Mouse (Mus musculus): ENCODE measurements around the gene Ggnbp2. TPM values are rescaled to one million over a fixed set of nuclear protein-coding genes. Genes with fewer than 3 reads are reported as not detected.

Gene Ggnbp2
- polyA plus RNA-seq, 3 experiments from 2014 or later: 106 to 124 (median 111) TPM

DNA sequence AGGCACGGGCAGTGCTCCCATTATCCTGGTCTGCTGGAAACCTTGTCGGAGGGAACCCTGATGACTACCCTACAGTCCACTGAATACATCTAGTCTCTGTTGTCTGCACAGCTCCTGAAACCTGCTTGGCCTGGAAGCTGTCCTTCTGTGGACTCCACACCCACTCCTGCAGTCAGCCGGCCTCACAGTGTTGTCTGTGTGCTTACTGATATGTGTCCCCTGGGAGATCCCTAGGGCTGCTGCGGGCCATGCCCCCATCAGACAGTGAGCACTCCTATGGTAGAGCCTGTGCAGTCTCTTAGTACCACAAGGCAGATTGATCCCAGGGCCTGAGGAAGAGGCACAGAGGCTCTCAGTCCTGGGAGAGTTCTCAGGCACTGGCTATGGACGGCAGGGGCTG lies 48.1 kb downstream of the Ggnbp2 start:
- no peak for ATAC-seq

DNA sequence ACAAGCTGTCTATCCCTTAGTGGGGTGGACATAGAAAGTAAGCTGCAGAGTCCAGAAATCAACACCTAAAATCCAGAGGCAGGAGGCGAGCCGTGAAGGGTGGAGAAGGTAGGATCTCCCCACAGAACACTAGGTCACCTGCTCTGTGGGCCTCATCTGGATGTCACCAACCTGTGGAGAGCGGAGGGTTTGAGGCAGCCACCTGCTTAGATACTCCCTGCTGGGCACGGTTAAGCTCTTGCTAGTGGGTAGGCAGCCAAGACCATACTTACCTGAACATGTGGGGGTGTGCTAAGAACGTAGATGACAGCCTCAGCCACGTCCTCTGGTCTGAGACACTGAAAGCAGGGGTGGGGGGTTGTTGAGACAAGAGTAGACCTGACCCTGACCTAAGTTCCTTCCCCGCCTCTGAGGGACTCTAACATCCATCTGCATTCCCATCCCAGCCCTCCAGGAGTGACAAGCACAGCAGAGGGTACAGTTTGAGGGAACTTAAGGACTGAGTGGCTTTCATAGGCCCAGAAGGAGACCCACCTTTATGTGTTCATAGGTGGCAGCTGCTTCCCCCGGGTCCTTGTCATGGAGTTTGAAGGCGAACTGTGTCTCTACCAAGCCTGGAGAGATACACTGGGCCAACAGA lies 49.4 kb downstream of the Ggnbp2 start:
- no peak for ATAC-seq

DNA sequence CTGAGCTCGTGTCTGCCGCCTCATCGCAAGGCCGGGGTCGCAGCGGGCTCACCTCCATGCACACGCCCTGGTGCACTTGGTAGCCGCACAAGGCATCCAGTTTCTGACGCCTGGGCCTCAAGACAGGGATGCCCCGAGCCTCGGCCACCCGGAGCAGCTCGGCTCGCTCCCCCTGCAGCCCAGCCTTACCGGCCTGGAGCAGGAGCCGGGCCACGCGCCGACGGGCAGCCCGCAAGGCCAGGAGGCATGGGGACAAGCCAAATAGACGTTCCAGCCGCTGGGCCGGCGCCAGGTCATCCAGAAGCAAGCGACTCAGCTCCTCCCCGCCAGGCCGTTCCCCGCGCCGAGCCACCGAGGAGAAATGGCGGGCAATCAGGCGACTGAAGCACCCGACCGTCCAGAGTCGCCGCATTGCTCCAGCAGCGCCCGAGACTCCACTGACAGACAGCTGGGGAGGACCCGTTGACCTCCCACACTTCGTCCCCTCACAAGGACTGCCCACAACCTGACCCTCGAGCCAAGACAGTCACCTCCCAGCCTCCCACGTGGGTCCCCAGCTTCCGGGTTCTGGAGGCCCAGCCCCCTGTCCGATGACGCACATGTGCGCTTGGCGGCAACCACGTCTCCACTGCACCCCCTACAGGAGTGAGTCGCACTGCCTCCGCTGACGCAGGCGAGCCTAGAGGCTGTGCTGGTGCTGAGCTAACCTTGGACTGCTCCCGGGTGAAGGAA lies 51.5 kb downstream of the Ggnbp2 start, which contains the start of gene Mrm1:
Gene Mrm1 (minus strand): TSS at position 555 of the 732 bp plus-strand sequence.
- peak; percentile 86 for ATAC-seq

DNA sequence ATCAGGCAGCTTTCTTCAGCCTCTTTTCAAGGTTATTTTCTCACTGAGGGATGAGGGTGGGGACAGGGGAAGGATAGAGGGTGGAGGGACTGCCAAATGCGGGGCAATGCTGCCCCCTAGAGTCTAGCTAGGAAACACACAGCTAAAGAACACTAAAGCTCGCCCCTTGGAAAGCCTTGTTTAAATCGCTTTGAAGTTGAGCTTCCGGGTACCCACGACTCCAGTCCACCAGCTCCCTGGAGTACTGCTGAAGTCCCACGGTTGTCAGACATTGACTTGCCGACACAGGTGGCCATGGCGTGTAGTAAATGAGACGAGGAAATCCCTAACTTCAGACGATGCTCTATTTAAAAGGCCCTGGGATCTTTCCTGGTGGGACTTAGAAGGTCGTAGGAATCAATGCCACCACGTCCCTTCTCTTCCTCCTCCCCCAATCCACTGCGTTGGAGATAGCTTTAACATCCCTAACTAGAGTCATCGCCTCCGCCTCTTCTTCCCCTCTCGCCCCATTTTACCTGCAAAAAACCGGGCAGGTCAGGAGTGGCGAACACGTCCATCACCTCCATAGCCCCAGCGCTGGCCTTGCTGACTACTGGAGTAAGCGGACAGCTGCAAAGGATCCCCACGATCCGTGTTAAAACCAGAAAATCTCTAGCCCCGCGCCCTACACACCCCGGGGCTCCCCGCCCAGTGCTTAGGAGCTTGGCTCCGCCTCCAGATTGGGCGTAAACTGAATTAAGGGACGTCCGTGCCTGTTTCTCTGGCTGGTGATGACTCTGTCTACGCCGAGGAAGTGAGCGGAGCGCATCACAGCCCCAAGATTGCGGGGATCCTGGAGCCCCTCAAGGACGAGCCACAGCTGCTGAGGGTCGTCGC lies 52.3 kb downstream of the Ggnbp2 start:
- ATAC-seq: peak; percentile 78

DNA sequence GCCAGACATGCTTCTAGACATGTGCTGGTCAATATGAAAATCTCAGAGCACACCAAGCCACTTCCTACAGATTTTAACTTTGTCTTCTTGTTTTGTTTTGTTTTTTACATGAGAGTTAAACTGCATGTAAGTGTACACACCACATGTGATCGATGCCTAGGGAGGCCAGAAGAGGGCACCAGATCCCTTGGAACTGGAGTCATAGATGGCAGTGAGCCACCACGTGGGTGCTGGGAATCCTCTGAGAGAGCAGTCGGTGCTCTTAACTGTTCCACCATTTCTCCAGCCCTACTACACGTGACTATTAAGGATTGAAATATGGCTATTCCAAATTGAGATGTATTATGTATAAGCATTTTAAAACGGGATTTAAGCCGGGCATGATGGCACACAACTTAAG lies 53.3 kb downstream of the Ggnbp2 start:
- no peak for ATAC-seq

DNA sequence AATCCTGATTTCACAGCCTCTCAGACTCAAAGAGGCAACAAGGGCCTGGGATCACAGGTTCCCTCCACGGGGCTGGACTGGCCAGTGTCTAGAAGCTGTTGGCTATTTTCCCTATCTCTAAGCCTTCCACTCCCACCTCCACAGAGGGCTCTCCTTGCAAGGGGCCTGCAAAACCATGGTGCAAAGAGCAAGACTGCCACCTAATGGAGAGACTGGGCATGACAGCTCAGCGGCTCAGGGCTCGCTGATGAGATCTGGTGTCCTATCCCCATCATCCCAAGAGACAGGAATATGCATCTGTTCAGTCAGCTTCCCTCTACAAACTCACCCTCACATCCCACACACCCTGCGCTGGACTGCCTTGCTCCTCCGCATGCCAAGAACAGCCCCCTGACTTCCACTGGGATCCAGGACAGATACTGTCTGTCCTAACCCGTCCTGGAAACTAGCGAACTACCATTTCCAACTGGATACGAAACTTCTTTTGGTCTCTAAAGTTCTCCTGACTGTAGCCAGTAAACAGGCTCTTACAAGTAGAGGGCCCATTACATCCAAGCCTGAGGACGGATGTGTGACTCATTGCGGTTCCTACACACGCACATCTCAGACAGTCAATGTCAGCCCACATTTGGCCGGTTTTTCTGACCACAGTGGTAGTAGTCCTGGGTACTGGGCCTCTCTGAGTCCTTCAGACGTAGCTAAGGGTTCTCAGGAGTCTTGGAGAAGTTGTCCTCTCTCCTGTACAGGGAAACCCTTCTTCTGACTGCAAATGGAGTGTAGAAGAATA lies 56.7 kb downstream of the Ggnbp2 start:
- no peak for ATAC-seq

DNA sequence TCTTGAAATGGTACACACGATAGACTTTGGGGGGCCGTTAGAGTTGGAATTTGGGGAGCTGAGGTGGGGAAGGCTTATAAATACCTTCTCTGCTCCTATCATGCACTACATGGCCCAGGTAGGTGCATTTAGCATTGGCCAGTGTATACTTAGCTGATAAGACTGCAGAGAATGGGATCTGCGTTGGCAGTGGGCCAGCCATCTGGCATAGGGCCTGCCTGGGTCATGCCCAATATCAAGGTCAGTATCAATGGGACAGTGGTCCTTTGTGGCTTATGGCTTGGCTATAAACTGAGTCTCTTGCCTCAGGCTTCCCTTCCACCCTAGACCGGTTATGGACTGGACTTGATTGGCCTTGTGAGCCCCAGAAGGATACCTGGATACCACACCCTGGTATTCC lies 66.2 kb downstream of the Ggnbp2 start:
- ATAC-seq: no peak

DNA sequence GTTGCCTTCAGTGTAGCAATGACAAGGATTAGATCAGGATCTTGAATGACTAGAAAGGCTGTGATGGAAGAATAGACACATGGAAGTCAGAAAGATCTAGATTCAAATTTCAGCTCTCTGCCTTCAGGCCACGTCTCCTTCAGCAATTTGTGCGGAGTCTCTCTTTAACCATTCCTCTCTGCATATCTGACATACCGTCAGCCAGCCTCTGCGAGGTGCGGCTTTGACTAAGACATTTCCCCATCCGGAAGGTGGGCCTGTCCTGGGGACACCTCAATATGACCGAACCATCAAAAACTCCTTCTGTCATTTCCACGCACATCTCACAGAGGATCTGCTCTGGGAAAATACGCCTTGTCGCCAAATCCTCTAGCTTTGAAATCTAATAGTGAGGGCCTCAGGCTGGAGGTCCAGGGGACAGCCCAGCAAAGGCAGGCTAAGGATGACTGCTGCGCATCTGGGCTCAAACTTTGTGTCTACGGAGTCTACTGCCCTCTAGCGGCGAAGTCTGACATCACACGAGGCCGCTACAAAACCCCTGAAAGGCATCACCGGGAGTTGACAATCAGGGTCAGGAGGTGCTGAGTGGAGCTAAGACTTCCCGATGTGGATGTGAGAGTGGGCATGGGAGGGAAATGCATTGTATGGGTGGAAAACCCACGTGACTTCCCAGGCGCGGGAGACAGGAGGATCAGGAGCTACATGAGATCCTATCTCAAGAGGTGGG lies 72.8 kb downstream of the Ggnbp2 start:
- ATAC-seq: no peak

DNA sequence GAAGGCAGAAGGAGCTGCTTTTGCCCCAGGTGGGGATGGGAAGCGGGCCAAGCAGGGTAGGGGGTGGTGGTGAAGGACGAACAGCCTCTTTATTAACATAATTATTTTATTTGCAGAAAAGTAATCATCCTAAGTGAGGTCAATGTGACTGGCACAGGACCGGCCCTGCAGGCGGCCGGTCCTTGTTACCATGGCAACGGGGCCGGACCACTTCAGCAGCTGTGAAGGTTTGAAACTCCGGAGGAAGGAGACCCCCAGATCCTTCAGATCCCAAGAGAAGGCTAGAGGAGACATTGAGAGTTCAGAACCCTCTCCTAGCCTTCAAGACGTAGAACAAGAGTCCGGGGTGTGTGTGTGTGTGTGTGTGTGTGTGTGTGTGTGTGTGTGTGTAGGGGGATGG lies 73.6 kb downstream of the Ggnbp2 start:
- no peak for ATAC-seq

DNA sequence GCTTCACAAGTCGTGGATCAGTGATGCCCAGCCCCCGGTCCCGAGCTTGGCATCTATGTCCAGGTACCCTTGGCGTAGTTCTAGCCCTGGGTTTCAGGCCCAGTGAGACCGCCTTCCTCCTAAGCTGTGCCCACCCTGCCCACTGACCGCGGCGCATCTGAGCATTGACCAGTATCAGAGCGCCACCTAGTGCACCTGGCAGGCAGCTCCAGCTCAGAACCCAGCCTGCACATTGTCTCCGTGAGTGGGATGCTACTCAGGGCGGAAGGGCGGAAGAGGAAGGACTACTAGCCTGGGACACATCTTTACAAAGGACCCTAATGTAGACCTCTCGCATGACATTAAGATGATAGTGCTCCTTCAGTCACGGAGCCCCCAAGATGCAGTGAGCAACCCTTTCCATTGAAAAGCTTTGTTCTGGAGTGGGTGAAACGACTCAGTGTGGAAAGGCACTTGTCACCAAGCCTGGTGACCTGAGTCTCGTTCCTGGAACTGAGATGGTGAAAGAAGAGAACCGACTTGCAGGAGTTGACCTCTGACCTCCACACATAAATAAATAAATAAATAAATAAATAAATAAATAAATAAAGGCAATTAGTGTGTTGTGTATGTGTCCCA lies 76.0 kb downstream of the Ggnbp2 start:
- no peak for ATAC-seq

DNA sequence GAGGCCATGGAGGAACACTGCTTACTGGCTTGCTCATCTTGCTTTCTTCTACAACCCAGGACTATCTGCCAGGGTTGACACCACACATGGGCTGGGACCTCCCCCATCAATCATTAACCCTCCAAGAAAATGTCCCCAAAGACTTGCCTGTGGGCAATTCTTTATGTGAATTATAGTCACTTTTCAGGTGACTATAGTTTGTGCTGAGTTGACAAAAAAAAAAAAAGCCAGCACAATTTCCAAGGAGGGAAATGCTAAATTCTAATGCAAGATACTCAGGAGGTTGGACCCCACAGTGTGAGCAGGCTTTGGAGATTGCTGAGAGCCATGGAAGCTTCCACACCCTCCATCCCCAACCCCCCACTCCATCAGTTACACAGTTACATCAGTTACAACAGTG lies 77.1 kb downstream of the Ggnbp2 start:
- no peak for ATAC-seq

DNA sequence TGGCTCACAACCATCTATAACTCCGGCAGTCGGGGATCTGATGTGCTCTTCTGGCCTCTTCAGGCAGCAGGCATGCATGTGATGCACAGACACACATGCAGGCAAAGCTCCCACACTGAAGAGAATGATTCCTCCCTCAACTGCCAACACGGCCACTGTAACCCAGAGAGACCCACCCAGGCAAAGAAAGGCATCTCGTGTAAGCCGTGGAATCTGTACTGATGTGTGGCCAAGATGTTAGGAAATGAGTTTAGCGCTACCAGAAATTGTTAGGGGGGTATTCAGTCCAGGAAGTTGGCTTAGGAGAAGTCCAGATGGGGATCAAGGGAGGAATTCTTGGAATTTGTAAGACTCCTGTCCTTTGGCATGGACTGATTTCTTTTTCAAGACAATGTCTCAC lies 80.2 kb downstream of the Ggnbp2 start:
- no peak for ATAC-seq

Other genes starting within 250 kb of the Ggnbp2 start
- gene Mrm1, start 51.3 kb downstream of the Ggnbp2 start, polyA plus RNA-seq (2017; shearing (Covaris generic)): 10 to 100 TPM in 2 of 3 experiments, 1 to 10 TPM in 1; 5.1 to 11.7 (median 10.2) TPM
- gene Dhrs11, start 41.8 kb downstream of the Ggnbp2 start, polyA plus RNA-seq (2017; shearing (Covaris generic)): 10 to 100 TPM in 1 of 3 experiments, 1 to 10 TPM in 2; 7.9 to 10.9 (median 9.0) TPM
- 1 to 10 TPM; 1.2 to 2.8 (median 2.4) TPM for gene Myo19, start 9.3 kb upstream of the Ggnbp2 start, polyA plus RNA-seq (2017; shearing (Covaris generic))
- 1 to 10 TPM; 2.1 to 4.2 (median 2.8) TPM for gene Pigw, start 9.5 kb upstream of the Ggnbp2 start, polyA plus RNA-seq (2017; shearing (Covaris generic))
- gene Znhit3, start 45.5 kb upstream of the Ggnbp2 start, polyA plus RNA-seq (2017; shearing (Covaris generic)): 10 to 100 TPM; 35.6 to 37.3 (median 36.7) TPM
- not detected for gene Car4, start 87.0 kb upstream of the Ggnbp2 start, polyA plus RNA-seq (2017; shearing (Covaris generic))